Mouse (Mus musculus) retina, postnatal 1 day (tissue): ENCODE measurements around the gene Psmg4.
A peak's percentile ranks its signal among the peaks of the same experiment; 100 is the strongest.

Experiments
- DNase-seq: peaks from one replicate; pipeline ENCODE4 v3.0.0-alpha.2; 2012

Gene Psmg4

GRCm38 (mm10) chr13:34205216-34205615 lies 42.5 kb downstream of the Psmg4 start:
- DNase-seq = no peak

DNA sequence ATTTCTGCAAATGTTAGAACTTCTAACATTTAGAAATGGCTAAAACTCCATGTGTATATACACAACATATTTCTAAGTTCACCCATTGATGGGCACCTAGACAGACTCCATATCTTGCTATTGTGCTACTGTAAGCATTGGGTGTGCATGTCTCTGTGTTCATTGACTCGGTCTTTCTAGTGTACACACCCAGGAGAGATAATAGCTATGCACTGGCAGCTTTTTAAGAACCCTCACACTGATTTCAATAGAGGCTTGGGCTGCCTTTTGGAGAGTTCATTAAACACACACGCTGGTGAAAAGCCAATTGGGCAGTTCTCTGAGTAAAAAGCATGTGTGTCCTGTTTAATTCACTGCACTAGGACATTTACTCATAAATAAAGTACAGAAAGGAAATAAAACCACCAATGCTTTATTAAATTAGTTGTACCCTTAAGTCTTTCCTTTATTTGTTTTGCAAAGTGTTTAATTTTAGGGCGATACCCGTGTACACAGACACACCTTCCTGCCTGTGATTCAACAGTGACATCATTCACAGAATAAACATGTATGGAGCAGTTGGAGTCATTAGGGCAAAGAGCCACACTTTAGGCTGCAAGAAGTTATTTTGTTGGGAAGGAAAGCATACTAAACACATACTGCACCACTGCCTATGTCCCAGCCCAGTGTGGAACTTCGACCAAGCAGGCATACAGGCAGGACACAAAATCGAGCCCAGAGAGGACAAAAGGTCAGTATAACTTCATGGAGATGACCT lies 45.1 kb downstream of the Psmg4 start:
- no peak for DNase-seq

GRCm38 (mm10) chr13:34211261-34211775 lies 48.6 kb downstream of the Psmg4 start:
- no peak for DNase-seq

GRCm38 (mm10) chr13:34212735-34213212 lies 50.0 kb downstream of the Psmg4 start:
- no peak for DNase-seq

DNA sequence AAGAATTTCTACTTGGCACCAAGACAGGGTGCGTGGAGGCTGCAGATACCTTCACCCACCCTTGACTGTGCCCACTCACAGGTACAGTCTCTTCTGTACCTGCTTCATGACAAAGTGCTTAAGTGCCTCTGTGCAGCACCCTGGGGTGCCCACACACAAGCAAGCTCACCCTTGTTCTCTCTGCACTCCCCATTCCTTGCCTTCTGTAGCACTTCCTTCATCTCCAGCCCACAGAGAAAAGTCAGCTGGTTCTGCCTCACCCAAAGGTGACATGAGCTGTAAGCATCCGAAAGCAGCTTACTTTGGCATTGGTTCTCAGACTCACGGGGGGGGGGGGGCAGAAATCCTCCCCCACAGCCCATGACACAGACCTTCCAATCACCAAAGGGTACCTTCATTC lies 52.1 kb downstream of the Psmg4 start:
- DNase-seq = no peak

DNA sequence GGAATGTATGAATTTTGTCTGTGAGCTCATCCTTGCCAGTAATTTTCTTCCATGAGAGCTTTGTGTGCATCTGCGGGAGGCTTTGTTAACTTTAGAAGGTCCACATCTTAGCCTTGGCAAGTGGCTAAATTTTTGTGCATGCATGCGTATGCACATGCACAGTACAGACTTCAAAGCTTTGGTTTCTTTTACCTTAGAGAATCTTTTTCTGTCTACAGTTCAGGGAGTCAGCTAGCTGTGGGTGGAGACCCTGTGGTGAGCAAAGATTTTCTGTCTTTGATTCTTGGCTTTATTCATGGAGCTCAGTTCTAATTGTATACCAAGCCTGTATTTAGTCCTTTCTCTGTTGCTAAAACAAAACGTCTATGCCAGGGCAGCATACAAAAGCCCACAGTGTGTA lies 56.0 kb downstream of the Psmg4 start:
- no peak for DNase-seq

GRCm38 (mm10) chr13:34219728-34220127 lies 57.0 kb downstream of the Psmg4 start:
- DNase-seq = no peak

- DNase-seq = peak; percentile 23
Measured at GRCm38 (mm10) chr13:34222985-34223384, 60.2 kb downstream of the Psmg4 start.

GRCm38 (mm10) chr13:34226940-34227339 lies 64.2 kb downstream of the Psmg4 start:
- no peak for DNase-seq
